Mouse (Mus musculus) ES-Bruce4 (cell line): ENCODE data around the gene Exoc4. TPM values are rescaled to one million over a fixed set of nuclear protein-coding genes. Genes with fewer than 3 reads are reported as not detected.
A peak's percentile ranks its signal among the peaks of the same experiment; 100 is the strongest.

ENCODE experiments used
- H3K27ac ChIP-seq: 2 replicates; pipeline ENCODE4 v1.5.1; 2012; ENCODE audit warnings: low read length, inconsistent platforms; ENCODE audit not compliant: insufficient read depth
- H3K27me3 ChIP-seq: 2 replicates; pipeline ENCODE4 v1.6.1; 2012; ENCODE audit warnings: mild to moderate bottlenecking, low read length, inconsistent platforms; ENCODE audit not compliant: control insufficient read depth, poor library complexity, insufficient read depth, severe bottlenecking
- H3K36me3 ChIP-seq: 2 replicates; pipeline ENCODE4 v1.6.1; 2012; ENCODE audit warnings: inconsistent platforms, mild to moderate bottlenecking, low read length, moderate library complexity; ENCODE audit not compliant: control insufficient read depth, poor library complexity, insufficient read depth, severe bottlenecking
- H3K4me1 ChIP-seq: one replicate; pipeline ENCODE4 v1.8.1; 2011; ENCODE audit warnings: low read length; ENCODE audit not compliant: control insufficient read depth, insufficient read depth
- H3K4me3 ChIP-seq: 2 replicates; pipeline ENCODE4 v1.5.1; 2011; ENCODE audit warnings: low read depth, mild to moderate bottlenecking, low read length
- H3K9ac ChIP-seq: 2 replicates; pipeline ENCODE4 v1.6.1; 2012; ENCODE audit warnings: low read depth, mild to moderate bottlenecking, inconsistent platforms; ENCODE audit not compliant: poor library complexity, severe bottlenecking
- H3K9me3 ChIP-seq: replicated peaks from 2 replicates; pipeline ENCODE4 v1.6.1; 2012; ENCODE audit warnings: mild to moderate bottlenecking, low read length, inconsistent platforms; ENCODE audit not compliant: control insufficient read depth, poor library complexity, insufficient read depth, severe bottlenecking
- CTCF ChIP-seq: IDR thresholded peaks from one replicate; pipeline ENCODE4 v1.8.1; 2011; ENCODE audit warnings: low read depth, low read length
- EP300 ChIP-seq: IDR thresholded peaks from 2 replicates; pipeline ENCODE4 v1.6.1; 2011; ENCODE audit warnings: low read depth, low read length; ENCODE audit not compliant: insufficient read depth
- POLR2A ChIP-seq: IDR thresholded peaks from one replicate; pipeline ENCODE4 v1.8.1; 2011; ENCODE audit warnings: low read length; ENCODE audit not compliant: insufficient read depth
- polyA plus RNA-seq: library from polyadenylated mRNA; stranded (reverse); fragments of >200 nt; gene quantifications from 2 replicates; pipeline ENCODE4 v1.2.4, GENCODE M21; 2011; ENCODE audit warnings: low read depth; ENCODE audit not compliant: missing spikeins, insufficient read depth, insufficient read length

Exoc4 gene
- polyA plus RNA-seq, 1 experiment, result 158 TPM

DNA sequence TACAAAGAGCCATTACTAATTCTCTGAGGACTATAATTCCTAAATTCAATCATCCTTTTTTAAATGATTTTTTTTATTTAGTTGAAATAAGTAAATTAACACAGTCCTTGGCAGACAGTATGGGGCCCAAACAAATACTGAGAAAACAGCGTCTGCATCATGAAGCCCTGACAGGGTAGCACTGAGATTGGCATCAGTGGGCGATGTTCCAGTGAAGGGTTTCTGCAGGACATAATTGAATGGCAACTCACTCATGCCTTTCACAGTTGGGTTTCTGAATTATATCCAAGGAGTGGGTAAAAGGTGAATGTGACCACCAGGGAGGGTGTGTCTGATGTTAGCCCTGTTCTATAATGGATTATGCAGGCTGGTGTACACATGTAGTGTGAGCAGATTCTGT, 674.7 kb downstream of the Exoc4 start:
- Histone ChIP-seq H3K4me3 (no peak overlapping the region), H3K4me1 (no peaks in the 10 kb centered on the region), H3K27ac (no peak overlapping the region), H3K9me3 (no peaks in the 10 kb centered on the region; the same call in 1 of the 2 replicates), H3K36me3 (no peaks in the 10 kb centered on the region; the same call in 1 of the 2 replicates), H3K9ac (no peak overlapping the region), H3K27me3 (no peaks in the 10 kb centered on the region)
- TF ChIP-seq EP300 (no peak), CTCF (no peak), POLR2A (no peak)

DNA sequence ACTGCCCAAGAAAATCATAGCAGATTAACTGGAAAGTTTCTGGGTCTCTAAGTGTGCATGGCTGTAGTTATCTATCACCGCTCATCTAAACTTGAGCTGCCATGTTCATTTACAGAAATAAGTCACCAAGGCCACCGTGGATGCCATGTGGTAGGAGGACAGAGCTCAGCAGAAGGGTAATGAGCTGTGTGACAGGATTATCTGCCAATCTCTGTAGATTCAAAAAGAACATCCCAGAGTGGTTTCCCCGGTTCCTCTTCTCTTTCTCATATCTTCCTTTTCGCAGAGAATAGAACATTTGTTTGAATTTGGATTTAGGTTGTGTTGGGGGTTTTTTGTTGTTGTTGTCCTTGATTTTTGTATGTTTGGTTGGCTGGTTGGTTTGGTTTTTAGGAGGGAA, 676.0 kb downstream of the Exoc4 start:
- H3K36me3 ChIP-seq, result no peaks in the 10 kb centered on the region; the same call in 1 of the 2 replicates
- TF ChIP-seq CTCF (no peak), EP300 (no peak), POLR2A (no peak)
- H3K4me3 ChIP-seq, result no peak overlapping the region
- H3K27ac ChIP-seq, result no peak overlapping the region
- no peaks in the 10 kb centered on the region; the same call in 1 of the 2 replicates for H3K9me3 ChIP-seq
- H3K9ac ChIP-seq, result no peak overlapping the region
- no peaks in the 10 kb centered on the region for H3K27me3 ChIP-seq
- H3K4me1 ChIP-seq, result no peaks in the 10 kb centered on the region

DNA sequence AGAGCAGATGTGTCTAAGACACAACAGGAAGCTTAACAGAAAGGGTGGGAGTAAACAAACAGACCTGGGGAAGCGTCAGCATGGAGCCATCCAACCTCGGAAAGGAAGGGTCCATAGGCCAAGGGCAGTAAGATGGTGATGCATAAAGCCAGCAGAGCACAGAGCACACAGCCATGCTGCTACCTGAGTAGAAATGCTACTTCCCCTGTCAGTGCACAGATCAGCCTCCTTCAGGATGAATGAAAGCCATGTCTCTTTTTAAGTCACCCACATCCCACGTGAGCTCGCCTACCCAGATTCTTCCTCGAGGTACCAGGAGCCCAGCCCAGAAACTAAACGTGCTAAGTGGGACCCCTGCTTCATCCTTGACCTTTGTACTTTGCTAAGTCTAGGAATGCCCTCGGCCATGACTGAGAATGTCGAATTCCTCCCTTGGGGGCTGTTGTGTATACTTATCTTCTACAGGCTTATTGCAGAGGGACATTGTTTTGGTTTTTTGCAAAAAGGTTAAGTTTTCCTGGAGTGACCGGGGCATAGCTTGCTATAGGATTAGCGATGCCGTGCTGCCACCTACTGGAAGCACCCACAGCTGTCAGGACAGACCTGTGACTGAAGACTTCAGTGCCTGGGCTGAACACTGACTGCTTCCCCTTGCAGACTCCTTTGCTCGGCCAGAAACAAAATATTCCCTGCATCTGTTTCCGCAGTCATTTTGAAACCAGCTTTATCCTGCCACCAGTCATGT, 680.6 kb downstream of the Exoc4 start:
- Histone ChIP-seq H3K27ac (no peak overlapping the region), H3K27me3 (no peaks in the 10 kb centered on the region), H3K9me3 (no peaks in the 10 kb centered on the region; the same call in 1 of the 2 replicates), H3K36me3 (no peaks in the 10 kb centered on the region; the same call in 1 of the 2 replicates), H3K9ac (no peak overlapping the region), H3K4me3 (no peak overlapping the region), H3K4me1 (no peaks in the 10 kb centered on the region)
- TF ChIP-seq CTCF (peak; percentile 87), EP300 (no peak), POLR2A (no peak)

DNA sequence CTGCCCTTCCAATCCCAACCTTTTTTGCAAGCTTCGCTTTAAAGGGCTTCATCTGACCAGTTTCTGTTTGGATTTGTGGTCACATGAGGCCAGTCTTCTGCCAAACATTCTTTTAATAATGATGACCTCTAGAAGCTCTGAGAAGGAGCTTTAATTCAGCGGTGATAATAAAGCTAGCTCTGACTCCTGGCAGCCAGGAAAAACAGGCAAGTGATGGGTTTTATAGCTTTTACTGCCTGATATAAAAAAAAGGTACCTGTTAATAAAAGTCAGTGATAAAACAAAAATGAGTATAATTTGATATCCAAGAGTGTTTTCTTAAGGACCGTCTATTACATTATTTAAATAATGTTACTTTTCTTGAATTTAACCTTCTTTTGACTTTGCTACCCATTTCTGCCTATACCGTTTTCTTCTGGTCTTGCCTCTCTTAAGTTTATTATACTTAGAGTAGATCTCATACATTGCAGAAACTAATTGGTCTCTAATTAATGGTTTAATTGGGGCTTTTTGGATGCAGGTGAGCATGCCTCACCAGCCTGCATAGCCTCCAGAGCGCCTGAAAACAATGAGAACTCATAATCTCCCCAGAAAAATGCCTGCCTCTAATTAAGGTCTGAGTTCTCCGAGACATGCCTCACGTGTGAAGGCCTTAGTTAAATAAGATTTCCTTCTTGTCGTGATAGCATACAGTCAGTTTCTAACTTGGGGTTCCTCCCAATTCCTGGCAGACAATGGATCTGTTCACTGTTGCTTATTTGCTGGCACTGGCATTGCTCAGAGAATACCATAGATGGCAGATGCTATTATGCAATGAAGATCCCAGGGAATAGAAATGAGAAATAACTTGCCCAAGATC, 681.4 kb downstream of the Exoc4 start:
- TF ChIP-seq EP300 (no peak), CTCF (no peak), POLR2A (no peak)
- no peaks in the 10 kb centered on the region for H3K36me3 ChIP-seq

DNA sequence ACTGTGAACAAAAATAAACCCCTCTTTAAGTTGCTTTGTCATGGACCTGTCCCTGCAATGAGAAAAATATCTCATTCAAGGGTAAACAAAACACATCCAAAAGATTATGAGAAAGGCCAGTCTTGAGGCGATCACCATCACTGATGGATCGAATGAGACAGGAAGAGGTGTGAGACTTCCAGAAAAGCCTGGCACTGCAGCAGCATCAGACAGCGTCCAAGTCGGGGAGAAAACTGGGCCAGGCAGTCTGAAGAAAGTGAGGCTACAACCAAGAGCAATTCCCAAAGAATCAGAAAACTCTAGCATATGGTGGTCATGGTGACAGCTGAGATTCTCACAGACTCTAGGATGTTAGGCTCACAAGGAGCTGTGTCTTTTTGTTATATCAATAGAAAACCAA, 689.0 kb downstream of the Exoc4 start:
- Histone ChIP-seq H3K4me1 (no peaks in the 10 kb centered on the region), H3K27ac (no peak overlapping the region), H3K36me3 (no peaks in the 10 kb centered on the region), H3K9ac (no peak overlapping the region), H3K4me3 (no peak overlapping the region), H3K9me3 (no peaks in the 10 kb centered on the region), H3K27me3 (no peaks in the 10 kb centered on the region)
- TF ChIP-seq CTCF (no peak), EP300 (no peak), POLR2A (no peak)

More for the DNA sequence above, 681.4 kb downstream of the Exoc4 start:
- Histone ChIP-seq H3K9ac (no peak overlapping the region), H3K4me3 (no peak overlapping the region), H3K9me3 (no peaks in the 10 kb centered on the region), H3K4me1 (no peaks in the 10 kb centered on the region), H3K27me3 (no peaks in the 10 kb centered on the region), H3K27ac (no peak overlapping the region)
